Mouse (Mus musculus) megakaryocyte, embryonic 14.5 days (primary cell): ENCODE data around the gene Olfr1284.

Experiments used
- FLI1 ChIP-seq: IDR thresholded peaks from 2 replicates; pipeline ENCODE4 v1.6.1; 2012; ENCODE audit warnings: low read length, inconsistent platforms, mixed read lengths
- GATA1 ChIP-seq: IDR thresholded peaks from 3 replicates; pipeline ENCODE4 v1.6.1; 2012; ENCODE audit warnings: mixed read lengths, low read length, inconsistent platforms, borderline replicate concordance

GRCm38 (mm10) chr2:111366490-111366889 is 8.8 kb upstream of the Olfr1284 start, which contains the start of gene Olfr1283:
- TF ChIP-seq FLI1 (no peak), GATA1 (no peak)
